Mouse (Mus musculus): Measurements from ENCODE around the gene Washc3.

DNA sequence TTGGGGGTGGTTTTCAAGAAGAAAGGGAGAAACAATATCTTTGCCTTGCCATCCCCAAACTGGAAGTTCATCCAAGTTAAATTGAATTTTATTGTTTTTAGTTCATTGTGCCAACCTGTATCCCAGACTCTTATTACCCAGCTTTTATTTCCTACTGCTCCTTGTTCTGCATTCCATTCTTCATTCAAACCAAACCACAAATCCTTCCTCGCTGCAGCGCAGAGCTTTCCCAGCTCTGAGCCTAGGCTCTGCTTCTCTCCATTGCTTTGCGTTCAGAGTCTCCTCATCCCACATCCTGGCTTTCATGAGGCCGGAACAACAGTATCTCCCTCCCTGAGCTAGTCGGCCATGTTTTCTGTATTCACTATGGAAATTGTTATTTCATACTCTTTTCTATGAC is 20.8 kb downstream of the Washc3 start:
- no peak for TF ChIP-seq CTCF (IDR thresholded peaks at IDR 0.05)
- no peak for TF ChIP-seq EP300 (IDR thresholded peaks at IDR 0.05)
